Mouse (Mus musculus) left cerebral cortex, adult 2 months (tissue): ENCODE measurements at regions not wholly inside any gene's neighbourhood (a gene's known extent, or its start where the extent isn't known, plus 50 kb on each side); places are given as distances from the start of the nearest gene placed in this dataset.

Source experiments
- DNase-seq, 2 experiments: peaks; one replicate each; pipeline ENCODE4 v3.0.0; 2021 to 2022; ENCODE audit warnings: low spot score in 2 of 2, mixed read lengths in 1 of 2; ENCODE audit errors: extremely low spot score in 1 of 2
- H3K27ac ChIP-seq: fragments of 200-600 bp; 2 replicates; pipeline ENCODE4 v1.8.1; 2022
- H3K4me3 ChIP-seq: fragments of 200-600 bp; 2 replicates; pipeline ENCODE4 v1.8.1; 2022
- CTCF ChIP-seq: fragments of 200-600 bp; IDR thresholded peaks from 2 replicates; pipeline ENCODE4 v1.8.1; 2022; ENCODE audit warnings: antibody characterized with exemption, mild to moderate bottlenecking, moderate library complexity
- intact Hi-C: fragments of 180-260 bp; cut with DNase I; formaldehyde crosslinking; loops from one replicate; pipeline ENCODE4 v1.15.1; 2025

DNA sequence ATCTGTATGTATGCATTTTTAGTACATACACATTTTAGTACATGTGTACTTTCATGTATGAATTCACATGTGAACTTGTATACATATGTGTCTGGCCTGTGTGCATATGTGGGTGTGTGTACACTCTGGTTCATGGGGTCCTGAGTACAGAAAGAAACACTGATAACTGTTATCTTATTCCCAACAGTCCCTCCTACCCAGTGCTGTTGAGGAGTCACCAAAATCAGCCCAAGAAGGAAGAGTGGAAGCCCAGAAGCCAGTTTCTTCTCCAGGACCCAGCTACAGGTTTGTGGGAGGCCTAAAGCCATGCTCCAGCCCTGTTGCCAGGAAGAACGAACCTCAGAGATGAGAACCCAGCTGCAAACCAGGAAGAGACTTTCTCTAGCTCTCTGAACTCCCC is 53.6 kb upstream of the Irf2bp2 start:
- TF ChIP-seq CTCF = no peak
- no peak overlapping the region for H3K4me3 ChIP-seq
- intact Hi-C loops = no loop called here
- H3K27ac ChIP-seq = no peak overlapping the region
- DNase-seq = no peak

GRCm38 (mm10) chr8:126646604-126647311 is 53.0 kb upstream of the Irf2bp2 start:
- no peak for DNase-seq
- no peak for TF ChIP-seq CTCF
- Histone ChIP-seq H3K4me3 (no peak overlapping the region), H3K27ac (no peak overlapping the region)
- intact Hi-C loops = no loop called here

DNA sequence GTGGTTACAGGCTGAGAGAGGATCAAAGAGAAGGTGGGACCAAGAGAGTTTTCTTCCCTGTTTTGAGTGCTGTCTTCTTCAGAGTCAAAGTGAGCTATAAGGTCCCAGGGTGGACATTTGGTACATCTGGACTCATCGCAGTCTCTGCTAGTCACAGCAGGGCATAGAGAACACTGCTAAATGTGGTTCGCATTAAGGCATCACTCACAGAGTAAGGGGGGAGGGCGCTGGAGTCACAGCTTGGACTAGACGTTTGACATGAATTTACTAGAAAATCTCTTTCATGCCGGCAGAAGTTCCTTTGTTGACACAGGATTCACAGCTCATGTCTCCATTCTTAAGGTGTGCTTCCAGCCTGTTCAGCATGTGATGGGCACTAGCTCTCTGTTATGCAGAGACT is 50.4 kb upstream of the Irf2bp2 start:
- DNase-seq = no peak
- no peak overlapping the region for H3K27ac ChIP-seq
- TF ChIP-seq CTCF = no peak
- no peak overlapping the region for H3K4me3 ChIP-seq
- intact Hi-C loops = no loop called here
